ENCODE assay signal across 28 mouse cellular contexts in genomic region chr7:113462286-113462685, GRCm38 (mm10).
"Had no signal": no experiment of that assay in that cellular context is flagged by ENCODE, and none has a peak within 500 bp of the region (broad histone marks: within the 10 kb centered on the region; RNA-seq: fewer than 3 reads in every experiment).

No protein-coding gene starts in this region.

- H3K9me3 ChIP-seq: embryonic facial prominence, embryonic 10.5 days; embryonic facial prominence, embryonic 12.5 days; embryonic facial prominence, embryonic 13.5 days; embryonic facial prominence, embryonic 15.5 days; forebrain, embryonic 10.5 days; forebrain, embryonic 12.5 days; forebrain, embryonic 13.5 days; forebrain, embryonic 15.5 days had no signal

- H3K27me3 ChIP-seq: embryonic facial prominence, embryonic 12.5 days; embryonic facial prominence, embryonic 13.5 days; embryonic facial prominence, embryonic 15.5 days; forebrain, embryonic 12.5 days; forebrain, embryonic 13.5 days; forebrain, embryonic 15.5 days had no signal

- H3K9ac ChIP-seq: embryonic facial prominence, embryonic 12.5 days; embryonic facial prominence, embryonic 13.5 days; embryonic facial prominence, embryonic 15.5 days; forebrain, embryonic 12.5 days; forebrain, embryonic 13.5 days; forebrain, embryonic 15.5 days; forebrain, postnatal 0 days had no signal

- DNase-seq: cerebellum, adult 18-20 months; cerebellum, adult 2 months; cerebellum, adult 8-10 months; cerebellum, adult 9-10 months; cerebellum, adult 9-11 months; cerebellum, postnatal 10 days; cerebellum, postnatal 14 days; cerebellum, postnatal 25 days; cerebellum, postnatal 36 days; embryo, embryonic 11 days; forebrain, postnatal 0 days; gastrocnemius, adult 2 months; gastrocnemius, postnatal 10 days; gastrocnemius, postnatal 14 days; gastrocnemius, postnatal 25 days; gastrocnemius, postnatal 36 days; heart, adult 11 months had no signal

- H3K36me3 ChIP-seq: embryonic facial prominence, embryonic 10.5 days; embryonic facial prominence, embryonic 12.5 days; embryonic facial prominence, embryonic 13.5 days; embryonic facial prominence, embryonic 15.5 days; forebrain, embryonic 10.5 days; forebrain, embryonic 12.5 days; forebrain, embryonic 15.5 days had no signal

- H3K4me2 ChIP-seq: embryonic facial prominence, embryonic 12.5 days; embryonic facial prominence, embryonic 13.5 days; embryonic facial prominence, embryonic 15.5 days; forebrain, embryonic 12.5 days; forebrain, embryonic 13.5 days; forebrain, embryonic 15.5 days had no signal

- H3K4me3 ChIP-seq: embryonic facial prominence, embryonic 10.5 days; embryonic facial prominence, embryonic 12.5 days; embryonic facial prominence, embryonic 13.5 days; embryonic facial prominence, embryonic 15.5 days; erythroblast, embryonic 14.5 days; forebrain, embryonic 10.5 days; forebrain, embryonic 12.5 days; forebrain, embryonic 13.5 days; forebrain, embryonic 15.5 days; gastrocnemius, adult 2 months had no signal

- H3K27ac ChIP-seq: embryonic facial prominence, embryonic 10.5 days; embryonic facial prominence, embryonic 12.5 days; embryonic facial prominence, embryonic 13.5 days; embryonic facial prominence, embryonic 15.5 days; forebrain, embryonic 10.5 days; forebrain, embryonic 12.5 days; forebrain, embryonic 13.5 days; forebrain, embryonic 15.5 days; gastrocnemius, adult 2 months had no signal

- H3K4me1 ChIP-seq: embryonic facial prominence, embryonic 10.5 days; embryonic facial prominence, embryonic 12.5 days; embryonic facial prominence, embryonic 13.5 days; embryonic facial prominence, embryonic 15.5 days; forebrain, embryonic 10.5 days; forebrain, embryonic 12.5 days; forebrain, embryonic 13.5 days; forebrain, embryonic 15.5 days had no signal

- ATAC-seq: forebrain, embryonic 13.5 days; forebrain, embryonic 14.5 days; forebrain, embryonic 15.5 days; forebrain, embryonic 16.5 days; forebrain, postnatal 0 days had no signal
